Mouse (Mus musculus): Measurements from ENCODE around the gene Hoxa7. TPM values are rescaled to one million over a fixed set of nuclear protein-coding genes. Genes with fewer than 3 reads are reported as not detected.

Hoxa7 gene
- total and polyA plus RNA-seq, 2 experiments from 2014 or later, result 1.3 to 2.9 TPM

GRCm38 (mm10) chr6:52170898-52171223 is 50.8 kb downstream of the Hoxa7 start:
- peak; percentile 18 for DNase-seq (ENCODE audit: low spot score)
- H3K4me1 ChIP-seq (ENCODE audit: insufficient read depth, low read length), result peaks cover 10% of the 10 kb centered on the region; the same call in 1 of the 2 replicates
- peaks cover 56% of the 10 kb centered on the region for H3K27me3 ChIP-seq (ENCODE audit: insufficient read depth, low read length)
- ATAC-seq, result no peak
- H3K27ac ChIP-seq, result peak overlapping the region; percentile 82
- H3K4me3 ChIP-seq (ENCODE audit: low read length), result peak overlapping the region; percentile 9; the same call in 1 of the 2 replicates
- peak overlapping the region; percentile 93 for H3K4me2 ChIP-seq (ENCODE audit: low read depth, low read length)
- peak overlapping the region; percentile 40 for H3K9ac ChIP-seq (replicated peaks; ENCODE audit: low read length)
- H3K36me3 ChIP-seq (ENCODE audit: insufficient read depth, low read length), result no peaks in the 10 kb centered on the region
- no peaks in the 10 kb centered on the region for H3K9me3 ChIP-seq (ENCODE audit: low read length)
- WGBS, result 11% methylated on average over 5 of the region's 5 CpGs
- no peak for TF ChIP-seq CTCF (IDR thresholded peaks at IDR 0.05; ENCODE audit: low read depth)

GRCm38 (mm10) chr6:52170166-52170897 is 51.3 kb downstream of the Hoxa7 start:
- Histone ChIP-seq H3K4me1 (ENCODE audit: insufficient read depth, low read length) (peaks cover 10% of the 10 kb centered on the region; the same call in 1 of the 2 replicates), H3K4me3 (ENCODE audit: low read length) (peak overlapping the region; percentile 9), H3K9me3 (ENCODE audit: low read length) (no peaks in the 10 kb centered on the region), H3K27ac (peak overlapping the region; percentile 82), H3K27me3 (ENCODE audit: insufficient read depth, low read length) (peaks cover 54% of the 10 kb centered on the region), H3K36me3 (ENCODE audit: insufficient read depth, low read length) (no peaks in the 10 kb centered on the region), H3K4me2 (ENCODE audit: low read depth, low read length) (peak overlapping the region; percentile 93), H3K9ac (replicated peaks; ENCODE audit: low read length) (peak overlapping the region; percentile 40)
- DNase-seq (ENCODE audit: low spot score), result peak; percentile 58
- WGBS, result 3% methylated on average over 40 of the region's 40 CpGs
- ATAC-seq, result no peak
- no peak for TF ChIP-seq CTCF (IDR thresholded peaks at IDR 0.05; ENCODE audit: low read depth)

- H3K36me3 ChIP-seq (ENCODE audit: insufficient read depth, low read length), result no peaks in the 10 kb centered on the region
- peaks cover 10% of the 10 kb centered on the region; the same call in 1 of the 2 replicates for H3K4me1 ChIP-seq (ENCODE audit: insufficient read depth, low read length)
- H3K27me3 ChIP-seq (ENCODE audit: insufficient read depth, low read length), result peaks cover 47% of the 10 kb centered on the region
- DNase-seq (ENCODE audit: low spot score) (peak; percentile 13), ATAC-seq (no peak)
- 7% methylated on average over 16 of the region's 16 CpGs for WGBS
- peak overlapping the region; percentile 40 for H3K9ac ChIP-seq (replicated peaks; ENCODE audit: low read length)
- no peaks in the 10 kb centered on the region for H3K9me3 ChIP-seq (ENCODE audit: low read length)
- TF ChIP-seq CTCF (IDR thresholded peaks at IDR 0.05; ENCODE audit: low read depth), result no peak
- H3K4me3 ChIP-seq (ENCODE audit: low read length), result peak overlapping the region; percentile 9
- H3K4me2 ChIP-seq (ENCODE audit: low read depth, low read length), result peak overlapping the region; percentile 93
- H3K27ac ChIP-seq, result peak overlapping the region; percentile 82
These were observed 52.0 kb downstream of the Hoxa7 start for GRCm38 (mm10) chr6:52169499-52170165.

- no peak for TF ChIP-seq CTCF (IDR thresholded peaks at IDR 0.05; ENCODE audit: low read depth)
- Histone ChIP-seq H3K4me1 (ENCODE audit: insufficient read depth, low read length) (peaks cover 10% of the 10 kb centered on the region; the same call in 1 of the 2 replicates), H3K27ac (peak overlapping the region; percentile 89), H3K36me3 (ENCODE audit: insufficient read depth, low read length) (no peaks in the 10 kb centered on the region), H3K9ac (replicated peaks; ENCODE audit: low read length) (peak overlapping the region; percentile 67), H3K9me3 (ENCODE audit: low read length) (no peaks in the 10 kb centered on the region), H3K27me3 (ENCODE audit: insufficient read depth, low read length) (peaks cover 43% of the 10 kb centered on the region), H3K4me2 (ENCODE audit: low read depth, low read length) (peak overlapping the region; percentile 93), H3K4me3 (ENCODE audit: low read length) (peak overlapping the region; percentile 37)
- ATAC-seq (no peak), DNase-seq (ENCODE audit: low spot score) (peak; percentile 46)
- WGBS, result 2% methylated on average over 41 of the region's 42 CpGs
These were observed 53.2 kb downstream of the Hoxa7 start for GRCm38 (mm10) chr6:52168191-52169055.

- Histone ChIP-seq H3K4me1 (ENCODE audit: insufficient read depth, low read length) (peaks cover 10% of the 10 kb centered on the region; the same call in 1 of the 2 replicates), H3K4me2 (ENCODE audit: low read depth, low read length) (peak overlapping the region; percentile 93), H3K27ac (peak overlapping the region; percentile 89), H3K27me3 (ENCODE audit: insufficient read depth, low read length) (peaks cover 41% of the 10 kb centered on the region), H3K9ac (replicated peaks; ENCODE audit: low read length) (peak overlapping the region; percentile 67), H3K36me3 (ENCODE audit: insufficient read depth, low read length) (no peaks in the 10 kb centered on the region), H3K9me3 (ENCODE audit: low read length) (no peaks in the 10 kb centered on the region), H3K4me3 (ENCODE audit: low read length) (peak overlapping the region; percentile 37)
- DNase-seq (ENCODE audit: low spot score) (peak; percentile 62), ATAC-seq (no peak)
- TF ChIP-seq CTCF (IDR thresholded peaks at IDR 0.05; ENCODE audit: low read depth), result no peak
- WGBS, result 7% methylated on average over 14 of the region's 14 CpGs
These were observed 53.9 kb downstream of the Hoxa7 start for GRCm38 (mm10) chr6:52167736-52168161.

GRCm38 (mm10) chr6:52167176-52167575 is 54.5 kb downstream of the Hoxa7 start:
- Histone ChIP-seq H3K36me3 (ENCODE audit: insufficient read depth, low read length) (no peaks in the 10 kb centered on the region), H3K4me1 (ENCODE audit: insufficient read depth, low read length) (peaks cover 10% of the 10 kb centered on the region; the same call in 1 of the 2 replicates), H3K4me2 (ENCODE audit: low read depth, low read length) (peak overlapping the region; percentile 93), H3K9me3 (ENCODE audit: low read length) (no peaks in the 10 kb centered on the region), H3K27ac (peak overlapping the region; percentile 89), H3K9ac (replicated peaks; ENCODE audit: low read length) (peak overlapping the region; percentile 67), H3K27me3 (ENCODE audit: insufficient read depth, low read length) (peaks cover 41% of the 10 kb centered on the region), H3K4me3 (ENCODE audit: low read length) (peak overlapping the region; percentile 37)
- TF ChIP-seq CTCF (IDR thresholded peaks at IDR 0.05; ENCODE audit: low read depth), result no peak
- ATAC-seq (no peak), DNase-seq (ENCODE audit: low spot score) (no peak)
- 11% methylated on average over 1 of the region's 1 CpGs for WGBS

All from hindbrain, postnatal 0 days (tissue).